Mouse (Mus musculus) cerebellum, adult 9-11 months (tissue): Measurements from ENCODE around the gene Napa.

ENCODE experiments used
- DNase-seq: peaks from one replicate; pipeline ENCODE4 v3.0.0; 2022

The Napa gene

DNA sequence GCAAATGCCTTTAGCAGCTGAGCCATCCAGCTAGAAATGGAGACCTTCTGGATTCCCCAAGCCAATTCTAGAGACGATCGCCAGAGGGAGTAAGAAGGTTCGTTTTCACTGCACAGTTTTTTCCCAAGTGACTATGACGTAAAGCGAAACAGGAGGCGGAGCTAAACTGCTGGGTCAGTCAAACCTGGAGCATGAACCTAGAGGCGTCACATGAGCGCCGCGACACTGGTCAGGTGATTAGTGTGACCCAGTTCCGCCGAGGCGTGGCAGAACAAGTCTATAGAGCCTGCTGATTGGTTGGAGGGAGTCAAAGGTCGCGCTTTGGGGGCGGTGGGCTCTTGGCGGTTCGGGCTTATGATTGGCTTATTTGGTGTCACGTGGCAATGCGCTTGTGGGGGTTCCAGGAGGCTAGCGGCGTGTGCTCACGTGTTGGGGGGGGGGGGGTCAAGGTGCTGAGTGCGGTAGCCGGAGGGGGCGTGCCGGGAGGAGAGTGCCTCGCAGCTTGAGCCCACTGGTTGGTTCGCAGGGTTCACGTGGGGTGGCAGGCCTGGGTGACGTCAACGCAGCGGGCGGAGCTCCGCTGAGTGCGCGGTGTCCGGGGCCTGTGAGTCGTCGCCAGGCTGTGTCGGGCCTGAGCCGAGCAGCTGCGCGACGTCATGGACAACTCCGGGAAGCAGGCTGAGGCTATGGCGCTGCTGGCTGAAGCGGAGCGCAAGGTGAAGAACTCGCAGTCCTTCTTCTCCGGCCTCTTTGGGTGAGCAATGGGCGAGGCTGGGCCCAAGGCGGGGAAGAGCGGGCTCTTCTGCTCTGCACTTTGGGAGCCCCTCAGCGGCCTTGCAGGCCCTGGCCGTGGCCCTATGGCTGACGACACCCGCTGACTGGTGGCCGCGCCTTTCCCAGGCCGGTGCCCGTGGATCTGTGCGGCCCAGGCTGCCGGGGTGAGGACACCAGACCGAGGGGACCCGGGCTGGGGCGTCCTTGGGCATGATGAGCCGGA lies at the start of gene Napa:
TSS of gene Napa (plus strand) at position 438 of the 997 bp plus-strand sequence.
- DNase-seq: peak; percentile 100

DNA sequence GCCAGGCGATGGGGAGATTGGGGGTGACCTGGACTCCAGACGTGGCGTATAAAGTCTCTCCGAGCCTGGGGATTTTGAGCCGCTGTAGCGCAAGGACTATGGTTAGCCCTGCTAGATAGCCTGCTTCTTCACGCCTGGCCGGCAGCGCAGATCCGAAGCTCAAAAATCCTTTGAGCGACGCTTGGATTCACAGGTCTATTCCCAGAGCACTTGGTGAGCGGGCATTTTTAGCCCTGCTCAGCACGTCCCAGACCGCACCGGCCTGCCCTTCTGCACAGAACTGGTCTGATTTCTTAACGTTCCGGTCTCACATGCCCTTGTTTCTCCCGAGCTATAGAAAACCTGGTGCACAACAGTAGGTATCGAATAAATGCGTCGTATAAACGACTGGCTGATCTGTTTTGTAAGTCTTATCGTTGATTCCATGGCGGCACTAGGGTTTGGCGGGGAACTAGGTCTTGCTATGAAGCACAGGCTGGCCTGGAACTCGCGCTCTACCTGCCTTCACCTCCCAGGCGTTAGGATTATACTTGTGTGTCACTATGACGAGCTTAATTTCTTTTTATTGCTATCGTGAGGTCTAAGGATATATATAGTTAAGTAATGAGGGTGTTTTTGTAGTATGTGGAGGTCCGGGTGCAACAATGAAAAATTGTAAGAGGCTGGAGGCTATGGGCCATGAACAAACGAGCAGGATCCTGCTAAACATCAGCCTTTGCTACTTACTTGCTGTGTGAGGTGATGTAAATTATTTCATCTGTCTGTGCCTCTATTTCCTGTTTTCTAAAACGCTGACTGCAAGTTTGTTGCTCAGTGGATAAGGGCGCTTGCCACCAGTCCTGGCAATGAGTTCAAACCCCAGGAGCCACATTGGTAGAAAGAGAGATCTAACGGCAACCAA lies 49.3 kb upstream of the Napa start:
- no peak for DNase-seq

DNA sequence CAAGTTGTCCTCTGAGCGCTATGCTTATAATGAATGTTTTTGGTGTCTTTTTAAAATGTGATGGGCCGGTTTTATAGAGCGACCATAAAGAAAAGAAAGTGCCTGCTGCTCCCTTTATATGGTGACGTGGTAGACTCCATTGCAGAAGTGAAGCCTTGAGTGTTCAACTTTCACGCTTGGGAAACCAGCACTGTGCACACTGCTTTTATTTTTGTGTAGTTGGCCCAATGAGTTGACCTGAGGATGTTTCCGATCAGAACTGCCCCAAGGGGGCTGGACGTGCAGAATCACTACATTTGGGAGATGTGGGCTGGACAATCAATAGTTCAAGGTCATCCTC lies 48.7 kb upstream of the Napa start:
- no peak for DNase-seq

DNA sequence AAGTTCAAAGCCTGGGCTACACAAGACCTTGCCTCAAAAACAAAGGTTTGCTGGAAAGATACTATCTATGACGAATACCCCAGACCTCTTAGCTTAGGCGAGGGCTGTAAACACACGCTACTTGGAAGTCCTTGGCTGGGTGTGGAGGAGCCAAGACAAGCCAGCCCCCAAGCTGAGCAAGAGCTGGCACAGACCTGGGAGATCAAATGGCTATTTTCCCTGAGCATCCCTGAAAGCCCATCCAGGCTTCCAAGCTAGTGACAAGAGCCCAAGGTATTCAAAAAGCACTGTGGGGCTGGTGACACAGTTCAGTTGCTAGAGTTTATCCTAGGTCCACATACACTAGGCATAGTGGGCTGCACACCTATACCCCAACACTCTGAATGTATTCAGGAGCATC lies 47.7 kb upstream of the Napa start:
- no peak for DNase-seq

DNA sequence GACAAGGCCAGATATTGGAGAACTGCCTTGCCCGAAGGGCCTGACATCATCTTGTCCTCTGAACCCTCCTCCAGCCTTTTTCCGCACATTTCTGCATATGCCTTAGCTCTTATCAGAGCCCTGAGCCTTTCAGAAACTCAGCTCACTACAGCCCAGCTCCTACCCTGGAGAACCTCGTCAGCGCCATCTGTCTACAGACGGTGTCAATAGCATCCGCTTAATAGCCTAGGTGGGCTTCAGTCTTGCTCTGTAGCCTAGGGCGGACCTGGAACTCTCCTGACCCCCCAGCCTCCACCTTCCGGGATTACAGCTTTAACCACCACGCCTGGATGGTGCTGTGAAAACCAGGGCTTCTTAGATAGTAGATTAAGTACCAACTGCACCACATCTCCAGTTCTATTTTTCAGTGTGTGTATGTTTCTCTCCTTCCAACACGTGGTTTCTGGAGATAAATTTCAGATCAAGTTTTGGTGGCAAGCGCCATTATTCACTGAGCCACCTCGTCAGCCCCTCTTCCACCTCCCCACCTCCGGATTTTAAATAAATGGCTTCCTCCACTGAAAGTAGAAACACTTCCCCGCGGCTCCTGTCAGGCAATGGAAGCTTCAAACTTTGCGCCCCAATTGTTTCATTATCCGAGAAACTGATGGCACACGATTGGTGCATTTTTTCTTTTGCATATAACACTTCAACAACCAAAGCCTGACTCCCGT lies 46.2 kb upstream of the Napa start:
- DNase-seq: peak; percentile 77

DNA sequence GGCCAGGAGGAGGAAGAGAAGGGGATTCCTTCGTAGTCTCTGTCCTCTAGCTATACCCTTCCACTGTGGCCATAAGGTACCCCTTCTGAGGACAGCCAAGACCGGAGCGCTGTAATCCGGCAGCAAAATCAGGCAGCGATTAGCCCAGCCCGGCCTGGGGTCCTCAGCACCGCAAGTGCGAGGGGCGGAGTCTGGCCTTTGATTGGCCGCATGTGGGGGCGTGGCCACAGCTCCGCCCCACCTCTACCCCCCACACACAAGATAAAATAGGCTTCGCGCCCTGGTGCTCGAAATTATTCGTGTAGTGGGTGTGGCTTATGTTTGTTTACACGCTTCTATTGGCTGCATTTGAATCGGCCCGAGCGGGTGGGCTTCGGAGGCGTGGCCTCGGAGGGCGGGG lies 45.6 kb upstream of the Napa start:
- peak; percentile 95 for DNase-seq

DNA sequence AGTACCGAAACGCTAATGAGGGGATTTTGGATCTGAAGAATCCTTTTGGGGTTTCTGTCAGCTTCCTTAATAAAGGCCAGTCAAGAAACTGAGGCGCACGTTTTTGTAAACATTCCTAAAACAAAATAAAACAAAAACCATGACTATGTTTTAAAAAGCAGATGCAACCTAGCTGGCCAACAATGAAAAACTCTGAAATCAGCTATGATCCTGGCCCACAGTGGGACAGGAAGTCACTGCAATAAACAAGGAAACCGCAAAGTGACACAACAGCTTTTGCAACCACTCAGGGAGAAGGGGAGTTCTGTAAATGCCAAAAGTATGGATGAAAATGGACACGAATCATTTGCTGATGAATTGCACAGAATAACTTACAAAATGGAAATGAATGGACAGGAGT lies 45.2 kb upstream of the Napa start:
- no peak for DNase-seq

DNA sequence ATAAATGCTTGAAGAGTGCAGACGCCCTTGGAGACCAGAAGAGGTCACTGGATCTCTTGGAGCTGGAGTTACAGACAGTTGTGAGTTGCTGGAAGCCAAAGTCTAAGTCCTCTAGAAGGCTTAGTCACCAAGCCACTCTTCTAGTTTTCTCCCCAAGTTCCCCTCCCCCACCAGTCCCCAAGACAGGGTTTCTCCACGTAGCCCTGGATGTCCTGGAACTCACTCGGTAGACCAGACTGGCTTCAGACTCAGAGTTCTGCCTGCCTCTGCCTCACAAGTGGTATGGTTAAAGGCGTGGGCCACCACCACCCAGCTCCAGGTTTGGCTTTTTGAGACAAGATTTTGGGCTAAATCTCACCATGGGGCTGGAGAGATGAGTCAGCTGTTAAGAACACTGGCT lies 43.3 kb upstream of the Napa start:
- DNase-seq: no peak

DNA sequence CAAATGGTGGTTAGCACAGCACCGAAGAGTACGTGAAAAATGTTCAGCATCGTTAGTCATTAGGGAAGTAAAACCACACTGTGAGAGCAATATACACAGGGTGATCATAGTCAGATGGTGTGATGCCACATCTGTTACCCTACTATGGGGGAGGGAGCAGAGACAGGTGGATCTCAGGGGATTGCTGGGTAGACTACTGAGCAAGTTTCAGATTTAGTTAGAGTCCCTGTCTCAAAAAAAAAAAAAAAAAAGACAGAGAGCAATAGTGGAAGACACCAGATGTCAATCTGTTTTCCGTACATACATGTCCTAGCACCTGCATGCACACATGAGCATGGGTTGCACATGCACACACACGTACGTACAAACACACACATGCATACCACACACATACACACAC lies 42.6 kb upstream of the Napa start:
- no peak for DNase-seq

DNA sequence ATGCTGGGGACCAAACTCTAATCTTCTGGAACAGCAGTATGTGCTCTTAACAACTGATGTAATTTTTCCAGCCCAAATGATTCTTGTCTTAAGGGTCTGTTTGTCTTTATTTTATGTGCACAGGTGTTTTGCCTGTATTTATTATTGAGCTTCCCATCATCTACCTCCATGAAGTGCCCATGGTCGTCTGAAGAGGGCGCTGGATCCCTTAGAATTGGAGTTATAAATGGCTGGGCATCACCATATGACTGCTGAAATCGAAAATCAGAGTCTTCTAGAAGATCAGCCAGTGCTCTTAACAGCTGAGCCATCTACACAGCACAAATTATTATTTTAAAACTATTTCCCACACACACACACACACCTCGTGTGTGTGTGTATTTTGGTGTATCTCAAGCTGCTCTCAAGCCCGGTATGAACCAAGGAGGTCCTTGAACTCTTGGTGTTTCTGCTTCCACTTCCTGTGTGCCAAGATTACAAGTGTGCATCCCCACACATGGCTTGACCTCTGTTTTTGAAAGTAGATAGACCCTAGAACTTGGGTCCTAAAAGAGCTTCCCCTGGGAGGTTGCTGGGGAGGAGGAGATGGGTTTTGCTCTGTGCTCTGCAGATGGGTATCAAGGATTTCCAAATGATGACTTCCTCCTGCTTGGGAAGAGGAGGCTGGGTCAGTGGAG lies 41.7 kb upstream of the Napa start:
- peak; percentile 72 for DNase-seq

DNA sequence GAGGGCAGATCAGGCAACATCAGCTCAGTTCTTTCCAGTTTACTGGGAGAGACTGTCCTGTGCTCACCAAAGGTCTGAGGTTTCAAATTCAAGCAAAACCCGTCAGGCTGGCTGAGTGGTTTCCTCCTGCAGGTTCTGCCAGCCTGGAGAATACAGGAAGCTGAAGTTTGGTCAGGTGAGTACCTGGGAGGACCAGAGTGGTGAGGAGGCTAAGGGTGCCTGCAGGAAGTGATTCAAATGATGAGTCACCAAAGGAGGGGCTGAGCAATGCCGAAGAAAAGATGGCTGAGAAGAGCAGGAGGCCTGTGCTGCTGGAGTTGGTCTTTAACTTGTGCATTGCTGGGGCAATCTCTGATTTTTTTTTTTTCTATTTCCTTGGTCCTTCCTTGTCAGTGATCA lies 41.1 kb upstream of the Napa start:
- no peak for DNase-seq

DNA sequence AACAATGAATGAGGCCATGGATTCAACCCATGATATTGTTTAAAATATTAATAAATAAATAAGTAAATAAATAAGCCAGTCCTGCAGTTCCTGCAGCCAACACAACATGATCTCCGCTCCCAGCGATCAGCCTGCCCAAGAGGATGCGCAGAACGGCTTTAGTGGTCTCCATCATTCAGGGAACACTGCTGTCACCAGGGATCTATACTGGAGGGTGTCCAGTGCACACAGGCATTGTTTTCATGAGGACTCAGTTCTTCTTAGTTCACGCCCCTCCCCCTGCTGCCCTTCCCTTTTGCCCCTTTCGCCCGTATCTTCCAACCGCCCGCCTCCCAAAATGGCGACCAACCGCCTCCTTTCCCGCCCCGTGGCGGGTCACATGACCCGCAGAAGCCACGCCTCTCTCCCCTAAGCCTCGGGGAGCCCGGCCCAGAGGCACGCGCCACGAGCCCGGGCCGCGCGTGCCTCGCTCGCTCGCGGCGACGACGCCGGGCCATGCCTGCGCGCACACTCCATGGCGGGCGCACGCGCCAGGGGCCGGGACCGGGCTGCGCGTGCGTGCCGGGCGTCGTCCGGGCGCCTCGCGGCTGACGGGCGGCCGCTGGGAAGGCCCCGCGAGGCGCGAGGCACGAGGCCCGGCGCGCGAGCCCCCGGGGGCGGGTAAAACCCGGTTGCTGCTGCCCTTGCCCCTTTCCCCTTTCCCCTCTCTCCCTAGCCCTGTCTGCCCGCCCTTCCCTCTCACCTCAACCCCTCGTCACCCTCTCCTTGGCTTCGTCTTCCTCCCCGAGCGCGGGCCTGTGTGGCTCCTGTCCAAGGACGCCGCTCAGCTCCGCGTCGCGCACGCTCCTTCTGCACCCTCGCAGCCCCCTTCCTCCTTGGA lies 36.8 kb upstream of the Napa start, which contains the start of gene Zfp541:
TSS of gene Zfp541 (plus strand) at position 596 of the 880 bp plus-strand sequence.
- DNase-seq: no peak

DNA sequence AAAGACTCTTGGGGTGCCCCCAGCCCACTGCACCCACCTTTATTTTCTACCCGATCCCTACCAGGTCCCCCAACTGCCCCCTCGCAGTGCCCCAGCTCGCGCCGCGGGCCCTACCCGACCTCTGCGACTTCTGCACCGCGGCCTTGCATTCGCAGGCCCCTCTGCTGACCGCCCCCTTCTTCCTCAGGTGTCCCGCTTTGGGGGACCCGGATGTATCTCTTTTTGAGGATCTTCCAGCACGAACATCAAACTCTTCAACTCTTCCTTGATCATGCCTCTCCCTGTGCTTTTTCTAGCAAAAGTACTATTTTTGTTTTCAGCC lies 36.2 kb upstream of the Napa start:
- no peak for DNase-seq

DNA sequence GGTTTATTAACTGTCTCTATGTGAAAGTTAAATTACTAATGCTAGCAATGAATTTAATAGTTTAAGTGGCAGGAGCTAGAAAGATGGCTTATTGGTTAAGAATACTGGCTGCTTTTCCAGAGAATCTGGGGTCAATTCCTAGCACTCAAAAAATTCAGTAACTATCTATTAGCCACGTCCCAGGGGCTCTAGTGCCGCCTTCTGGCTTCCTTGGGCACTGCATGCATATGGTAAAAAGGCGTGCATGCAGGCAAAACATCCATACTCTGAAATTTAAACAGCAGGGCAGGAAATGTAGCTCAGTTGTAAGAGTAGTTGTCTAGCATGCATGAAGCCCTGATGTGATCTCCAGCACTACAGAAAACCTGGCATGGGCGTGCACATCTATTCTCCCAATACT lies 34.8 kb upstream of the Napa start:
- DNase-seq: no peak

DNA sequence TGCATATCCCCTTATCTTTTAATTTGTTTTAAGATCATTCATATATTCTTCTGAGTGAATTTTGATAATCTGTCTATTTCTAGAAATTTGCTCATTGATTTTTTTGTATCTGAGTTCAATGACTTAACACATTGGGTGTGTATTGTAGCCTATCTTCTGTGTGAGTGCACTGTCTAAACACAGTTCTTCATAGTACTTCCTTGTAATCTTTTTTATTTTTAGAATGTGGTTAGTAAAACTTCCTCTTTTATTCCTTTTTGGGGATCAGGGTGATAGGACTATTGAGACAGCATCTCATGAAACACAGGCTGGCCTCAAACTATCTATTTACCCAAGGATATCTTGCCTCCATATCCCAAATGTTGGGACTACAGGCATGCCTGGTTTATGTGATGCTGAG lies 27.4 kb upstream of the Napa start:
- no peak for DNase-seq

DNA sequence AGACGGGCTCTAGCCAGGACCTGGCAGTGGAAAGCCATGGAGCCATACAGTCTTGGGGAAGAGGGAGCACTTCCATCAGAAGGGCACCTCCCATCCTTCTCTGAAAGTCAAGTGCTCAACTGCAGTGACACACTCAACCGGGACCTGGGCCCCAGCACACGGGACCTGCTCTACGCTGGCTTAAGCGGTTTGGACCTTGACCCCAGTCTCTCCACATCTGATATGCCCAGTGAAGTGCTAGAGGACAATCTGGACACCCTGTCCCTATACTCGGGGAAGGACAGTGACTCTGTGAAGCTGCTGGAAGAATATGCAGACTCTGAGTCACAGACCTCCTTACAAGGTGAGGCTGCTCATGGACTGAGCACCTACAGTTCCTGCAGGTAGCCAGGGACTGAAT lies 26.4 kb upstream of the Napa start:
- DNase-seq: no peak

DNA sequence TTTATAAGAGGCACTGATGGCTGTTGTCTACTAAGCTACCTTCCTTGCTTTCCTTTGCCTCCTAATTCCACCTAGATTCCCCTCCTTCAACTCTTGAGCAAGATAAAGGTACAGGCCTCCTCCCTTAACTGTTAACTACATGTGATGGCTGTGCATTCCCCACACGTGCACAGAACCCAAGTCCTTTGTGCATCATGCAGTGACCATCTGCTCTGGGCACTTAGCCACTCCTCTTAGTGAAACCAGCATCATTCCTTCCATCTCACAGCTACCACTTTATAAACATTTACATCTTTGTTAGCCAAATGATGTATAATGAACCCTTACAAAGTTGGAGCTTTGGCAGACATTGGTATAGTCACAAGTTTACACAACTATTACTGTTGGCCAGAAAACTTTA lies 18.3 kb upstream of the Napa start:
- DNase-seq: no peak

DNA sequence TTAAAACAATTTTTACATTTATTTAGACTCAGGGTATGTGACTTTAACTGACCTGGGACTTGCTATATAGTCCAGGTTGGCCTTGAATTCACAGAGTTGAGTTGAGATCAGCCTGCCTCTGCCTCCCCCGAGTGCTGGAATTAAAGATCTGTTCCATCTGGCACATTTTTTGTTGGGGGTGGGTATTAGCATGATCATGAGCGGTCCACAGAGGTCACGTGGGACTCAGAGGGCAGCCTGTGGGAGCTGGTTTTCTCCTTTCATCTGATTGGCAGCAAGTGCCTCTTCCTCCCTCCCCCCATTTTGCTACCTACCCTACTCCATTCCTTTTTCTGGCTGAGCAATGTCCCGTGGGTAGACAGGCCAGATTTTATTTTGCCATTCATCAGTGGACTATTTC lies 17.7 kb upstream of the Napa start:
- no peak for DNase-seq

DNA sequence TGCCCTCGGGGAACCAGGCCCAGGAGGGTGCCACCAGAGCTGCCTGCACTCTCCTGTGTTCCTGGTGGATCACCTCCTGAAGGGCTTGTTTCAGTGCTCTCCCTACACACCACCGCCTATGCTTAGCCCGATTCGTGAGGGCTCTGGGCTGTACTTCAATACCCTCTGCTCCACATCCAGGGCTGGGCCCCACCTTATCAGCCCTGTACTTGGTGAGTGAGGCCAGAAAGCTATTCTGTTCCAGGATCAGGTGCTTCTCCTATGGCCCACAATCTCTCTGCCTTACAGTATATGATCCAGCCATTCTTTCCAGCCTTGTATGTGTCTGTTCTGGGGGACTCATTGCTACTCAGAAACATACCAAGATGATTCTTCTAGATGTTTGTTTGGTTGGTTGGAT lies 14.9 kb upstream of the Napa start:
- DNase-seq: no peak

DNA sequence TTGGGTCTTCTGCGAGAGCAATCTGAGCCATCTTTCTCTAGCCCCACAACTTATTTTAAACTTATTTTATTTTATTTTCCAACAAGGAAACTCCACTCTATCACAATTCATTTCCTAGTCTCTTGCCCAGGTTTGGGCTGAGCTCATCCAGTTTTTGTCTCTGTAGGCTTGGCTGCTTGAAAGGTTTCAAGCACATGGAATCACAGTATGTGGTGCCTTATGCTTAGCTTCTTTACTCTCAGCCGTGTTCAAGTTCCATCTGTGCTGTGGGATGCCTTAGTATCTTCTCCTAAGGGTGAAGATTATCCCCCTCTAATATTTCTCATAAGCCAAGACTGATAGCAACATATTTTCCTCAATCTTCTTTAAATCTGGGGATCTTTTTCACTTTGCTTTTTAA lies 10.7 kb upstream of the Napa start:
- DNase-seq: peak; percentile 68

DNA sequence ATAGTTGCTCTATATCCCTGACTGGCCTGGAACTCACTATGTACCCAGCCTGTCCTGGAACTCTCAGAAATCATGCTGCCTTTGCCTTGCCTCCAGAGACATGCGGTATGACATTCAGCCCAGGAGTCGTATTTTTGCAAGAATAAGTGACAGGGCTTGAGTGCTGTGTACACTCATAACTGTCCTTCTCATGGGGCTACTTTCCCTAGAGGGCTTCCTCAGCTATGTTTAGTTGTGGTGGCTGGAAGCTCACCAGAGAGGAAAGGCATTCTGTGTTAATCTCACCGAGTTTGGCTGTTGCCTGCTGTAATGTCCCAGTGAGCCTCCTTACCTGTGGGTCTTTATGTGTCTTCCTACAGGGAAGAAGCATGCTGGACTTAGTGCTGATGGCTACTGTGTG lies 3.7 kb upstream of the Napa start:
- no peak for DNase-seq

DNA sequence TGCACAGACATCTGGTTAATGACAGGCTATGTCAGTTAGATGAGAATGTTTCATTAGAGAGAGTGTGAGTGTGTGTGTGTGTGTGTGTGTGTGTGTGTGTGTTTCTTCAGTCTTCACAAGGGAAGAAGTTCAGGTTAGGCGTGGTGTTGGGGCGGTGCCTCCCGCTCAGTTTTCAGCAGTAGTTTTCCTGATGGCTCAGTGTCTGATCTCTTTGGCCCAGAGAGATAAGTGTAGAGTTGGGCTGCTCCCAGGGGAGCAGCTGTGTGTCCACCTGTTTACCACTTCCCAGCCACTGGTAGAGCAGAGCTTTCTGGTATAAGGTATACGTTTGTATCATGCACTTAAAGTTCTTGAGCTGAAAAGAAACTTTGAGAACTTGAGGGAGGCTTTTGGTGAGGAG lies 1.6 kb downstream of the Napa start:
- DNase-seq: no peak
